Mouse (Mus musculus) kidney, postnatal 25 days (tissue): Measurements from ENCODE around the gene Hs3st3a1.

Experiments used
- DNase-seq, 2 experiments: peaks; one replicate each; pipeline ENCODE4 v3.0.0; 2021; ENCODE audit warnings: mixed read lengths in 2 of 2

Gene Hs3st3a1

GRCm38 (mm10) chr11:64434611-64435545, at the start of gene Hs3st3a1:
Gene Hs3st3a1 (plus strand): TSS chr11:64435332.
- peak; percentile 63 to 86 for DNase-seq

GRCm38 (mm10) chr11:64386333-64386732, 48.8 kb upstream of the Hs3st3a1 start:
- no peak for DNase-seq

DNA sequence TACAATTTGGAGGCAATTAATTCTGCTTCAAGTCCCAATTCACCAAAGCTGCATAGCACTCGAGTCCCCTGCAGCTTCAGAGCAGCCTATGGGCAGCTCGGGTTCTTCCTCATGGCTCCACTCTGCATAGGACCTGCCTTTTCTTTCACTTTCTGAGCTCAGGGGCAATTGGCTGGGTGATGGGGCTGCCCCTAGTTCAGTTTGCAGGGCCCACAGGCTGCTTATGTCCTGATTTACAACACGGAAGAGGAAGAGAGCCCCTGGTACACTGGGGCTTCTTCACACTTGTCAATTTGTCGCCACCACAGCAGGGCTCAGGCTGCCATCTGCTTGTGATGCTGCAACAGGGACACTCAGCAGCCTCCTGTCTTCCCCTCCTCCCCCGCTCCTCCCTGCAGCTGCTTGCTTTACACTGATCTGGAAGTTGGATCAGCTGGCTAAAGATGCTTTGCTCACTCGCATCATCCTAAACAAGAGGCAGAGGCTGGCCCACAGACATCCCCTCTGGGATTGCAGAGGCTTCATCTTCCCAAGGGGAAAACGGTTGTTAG, 38.7 kb upstream of the Hs3st3a1 start:
- no peak for DNase-seq

DNA sequence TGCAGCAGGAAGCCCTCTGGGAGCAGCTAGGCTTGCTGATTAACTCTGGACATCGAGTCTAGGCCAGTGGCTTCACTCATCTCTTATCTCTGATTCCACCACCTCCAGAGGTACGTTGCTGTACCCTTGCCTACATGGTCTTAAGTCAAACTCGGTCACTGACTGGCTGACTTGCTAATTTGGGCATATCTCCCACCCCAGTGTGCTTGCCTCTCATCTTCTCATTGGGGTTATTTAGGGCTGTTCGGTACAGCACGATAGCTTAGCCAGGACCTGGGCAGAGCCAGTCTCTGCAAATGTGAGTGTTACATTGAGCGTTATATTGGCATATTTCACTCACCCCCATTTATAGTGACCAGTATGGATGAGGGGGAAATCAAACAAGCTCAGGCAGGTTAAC, 38.2 kb upstream of the Hs3st3a1 start:
- no peak for DNase-seq

DNA sequence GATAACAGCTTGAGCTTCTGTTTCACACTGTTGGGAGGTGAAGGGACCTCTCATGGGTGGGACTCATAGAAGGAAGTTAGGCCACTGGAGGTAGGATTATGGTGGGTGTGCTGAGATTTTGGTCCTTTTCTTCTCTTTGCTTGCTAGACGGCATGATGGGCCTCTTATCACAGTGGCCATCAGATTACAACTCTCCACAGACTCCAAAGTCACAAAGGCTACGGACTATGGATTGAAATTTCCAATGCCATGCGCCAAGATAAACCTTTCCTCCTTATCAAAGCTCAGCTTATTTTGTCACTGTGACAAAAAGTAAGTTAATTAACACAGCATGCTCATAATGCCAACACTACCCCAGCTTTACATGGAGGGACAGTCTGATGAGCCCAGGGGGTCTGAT, 37.5 kb upstream of the Hs3st3a1 start:
- no peak for DNase-seq

- DNase-seq, result no peak
Observed at GRCm38 (mm10) chr11:64400534-64401093, 34.5 kb upstream of the Hs3st3a1 start.

GRCm38 (mm10) chr11:64418969-64419368, 16.2 kb upstream of the Hs3st3a1 start:
- no peak for DNase-seq

DNA sequence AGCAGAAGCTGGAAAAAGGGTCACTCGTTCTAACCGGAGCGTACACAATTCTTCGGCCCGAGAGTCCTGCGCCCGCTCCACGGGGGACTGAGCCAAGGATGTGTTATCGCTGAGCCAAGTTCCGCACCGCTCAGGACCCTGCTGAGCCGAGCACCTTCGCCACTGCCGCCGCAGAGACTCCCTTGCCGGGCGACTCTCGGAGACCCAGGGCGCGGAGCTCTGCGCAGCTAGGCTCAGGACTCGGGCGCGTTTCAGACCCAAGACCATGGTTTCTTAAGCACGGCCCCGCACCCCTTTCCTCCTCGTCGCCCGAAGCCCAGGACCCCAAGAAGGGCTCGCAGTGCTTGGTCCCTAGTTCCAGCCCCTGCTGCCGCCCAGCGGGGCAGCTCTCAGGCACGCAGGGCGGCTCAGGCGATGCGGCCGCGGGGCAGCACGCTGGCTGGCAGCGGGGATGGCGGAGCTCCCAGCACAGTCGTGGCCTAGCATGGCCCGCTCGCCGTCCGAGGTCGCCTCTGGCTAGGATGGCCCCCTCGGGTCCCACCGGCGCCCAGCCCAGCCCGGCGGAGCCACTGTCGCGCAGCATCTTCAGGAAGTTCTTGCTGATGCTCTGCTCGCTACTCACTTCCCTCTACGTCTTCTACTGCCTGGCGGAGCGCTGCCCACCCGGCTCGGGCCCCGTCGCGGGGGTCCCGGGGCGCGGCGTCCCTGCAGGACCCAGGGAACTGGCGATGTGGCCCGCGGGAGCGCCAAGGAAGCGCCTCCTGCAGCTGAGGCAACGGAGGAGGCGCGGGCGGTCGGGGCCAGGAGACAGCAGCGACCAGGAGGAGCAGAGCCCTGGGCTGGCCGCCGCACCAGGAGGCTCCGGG, 647 bp downstream of the Hs3st3a1 start:
- peak; percentile 9 to 49 for DNase-seq

GRCm38 (mm10) chr11:64436412-64436727, 1.2 kb downstream of the Hs3st3a1 start, which contains the start of gene F930015N05Rik:
Gene F930015N05Rik (minus strand): TSS chr11:64436653.
- no peak for DNase-seq

DNA sequence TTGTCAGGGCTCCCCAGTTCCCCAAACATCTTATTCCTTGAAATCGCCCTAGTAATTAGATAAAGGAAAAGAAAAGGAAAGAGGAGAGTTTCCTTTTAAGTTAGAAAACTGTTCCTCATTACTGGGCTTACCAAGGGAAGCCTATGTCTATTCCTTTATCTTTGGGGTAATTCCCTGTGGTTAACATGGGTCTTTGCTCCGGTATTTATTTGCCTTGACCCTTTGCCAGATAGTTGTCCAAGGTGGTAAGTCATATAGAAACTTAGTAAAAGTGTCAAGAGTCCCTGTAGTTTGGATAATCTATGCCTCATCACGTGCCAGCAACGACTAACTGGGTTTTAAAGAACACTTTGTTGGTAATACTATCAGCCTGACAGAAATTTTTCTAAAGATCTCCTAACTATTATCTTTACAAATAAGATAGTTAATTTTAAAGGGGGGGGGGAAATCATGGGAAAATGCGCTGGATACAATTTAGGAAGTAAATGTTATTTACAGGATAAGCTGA, 1.7 kb downstream of the Hs3st3a1 start:
- no peak for DNase-seq

GRCm38 (mm10) chr11:64437721-64438120, 2.6 kb downstream of the Hs3st3a1 start:
- DNase-seq, result no peak

DNA sequence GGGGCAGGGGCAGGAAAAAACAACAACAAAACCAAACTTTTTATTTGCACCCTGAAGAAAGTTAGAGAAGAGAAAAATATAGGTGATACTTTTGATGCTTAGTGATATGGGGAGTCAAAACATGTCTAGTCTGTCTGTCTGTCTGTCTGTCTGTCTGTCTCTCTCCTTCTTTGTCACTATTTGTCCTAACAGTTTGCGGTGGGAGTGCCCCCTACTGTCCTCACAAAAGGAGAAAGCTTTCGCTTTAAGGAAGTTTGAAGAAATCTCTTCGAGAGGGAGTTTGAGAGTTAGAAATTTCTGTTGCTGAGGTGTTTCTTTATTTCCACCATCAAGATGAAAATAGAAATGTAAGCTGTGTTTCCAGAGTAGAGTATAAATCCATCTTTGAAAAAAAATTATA, 3.8 kb downstream of the Hs3st3a1 start:
- DNase-seq, result no peak

DNA sequence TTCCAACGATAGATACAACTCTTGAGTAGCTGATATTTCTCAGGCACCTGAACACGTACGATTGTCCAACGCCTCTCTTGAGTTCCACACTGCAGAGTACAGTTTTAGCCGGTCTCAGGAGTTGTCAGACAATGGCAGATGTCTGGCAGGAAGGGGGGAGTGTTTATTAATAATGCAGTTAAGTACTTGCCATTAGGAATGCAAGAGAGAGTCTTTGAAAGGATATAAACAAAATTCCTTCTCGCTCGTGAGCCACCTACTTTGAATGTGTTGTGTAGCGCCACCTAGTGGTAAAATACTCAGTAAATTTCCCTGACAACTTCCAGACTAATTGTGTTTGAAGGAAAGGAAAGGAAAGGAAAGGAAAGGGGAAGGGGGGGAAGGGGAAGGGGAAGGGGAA, 7.0 kb downstream of the Hs3st3a1 start:
- peak in 1 of 2 experiments; percentile 52 for DNase-seq

DNA sequence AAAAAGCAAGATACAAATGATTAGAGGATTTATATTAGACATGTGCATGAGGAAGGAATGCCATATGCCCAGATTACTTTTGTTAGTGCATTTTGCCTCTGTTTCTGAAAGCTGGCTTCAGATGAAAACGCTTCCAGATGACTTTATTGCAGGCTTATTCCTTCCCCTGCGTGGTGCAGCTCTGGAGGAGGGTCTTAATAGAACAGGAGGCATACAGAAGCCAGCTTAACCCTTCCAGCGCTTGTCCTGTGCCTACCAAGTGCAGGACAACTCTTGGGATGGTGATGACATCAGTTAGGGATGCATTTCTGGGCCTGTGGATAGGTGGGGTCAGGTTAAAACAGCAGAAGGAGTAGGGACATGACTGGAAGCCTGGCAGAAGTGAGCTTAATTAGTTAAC, 7.6 kb downstream of the Hs3st3a1 start:
- no peak for DNase-seq

GRCm38 (mm10) chr11:64445227-64445626, 10.1 kb downstream of the Hs3st3a1 start:
- DNase-seq, result no peak

DNA sequence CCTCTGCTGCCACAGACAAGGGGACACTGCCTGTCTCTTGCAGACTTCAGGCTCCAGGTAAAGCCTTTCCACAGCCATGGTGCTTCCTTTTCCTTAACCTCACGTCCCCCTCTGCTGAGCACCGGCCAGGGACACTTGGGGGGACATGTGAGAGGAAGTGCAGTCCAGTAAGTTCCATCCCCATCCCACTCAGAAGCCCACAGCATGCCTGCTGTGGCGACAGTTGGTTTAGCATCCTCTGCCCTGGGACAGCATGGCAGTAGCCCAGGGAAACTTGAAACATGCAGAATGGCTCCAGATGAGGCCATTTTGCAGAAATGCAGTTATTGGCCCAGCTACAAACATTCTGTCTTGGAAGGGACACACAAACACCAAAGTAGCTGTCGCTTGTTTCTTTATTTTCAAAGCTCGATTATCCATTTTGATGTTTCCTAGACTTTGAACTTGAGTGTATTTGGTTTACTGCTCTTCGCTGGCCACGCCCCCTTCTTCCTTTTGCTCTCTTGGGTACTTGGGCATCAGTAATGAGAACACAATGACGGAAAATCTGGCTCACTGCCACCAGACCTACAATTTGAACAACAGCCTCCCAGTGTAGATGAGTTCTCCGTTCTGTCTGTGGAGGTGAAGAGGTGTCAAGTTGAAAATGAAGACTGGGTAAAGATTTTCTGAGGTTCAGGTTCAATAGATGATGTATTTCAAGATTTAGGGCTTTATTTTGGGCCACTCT, 13.6 kb downstream of the Hs3st3a1 start:
- peak in 1 of 2 experiments; percentile 14 for DNase-seq

DNA sequence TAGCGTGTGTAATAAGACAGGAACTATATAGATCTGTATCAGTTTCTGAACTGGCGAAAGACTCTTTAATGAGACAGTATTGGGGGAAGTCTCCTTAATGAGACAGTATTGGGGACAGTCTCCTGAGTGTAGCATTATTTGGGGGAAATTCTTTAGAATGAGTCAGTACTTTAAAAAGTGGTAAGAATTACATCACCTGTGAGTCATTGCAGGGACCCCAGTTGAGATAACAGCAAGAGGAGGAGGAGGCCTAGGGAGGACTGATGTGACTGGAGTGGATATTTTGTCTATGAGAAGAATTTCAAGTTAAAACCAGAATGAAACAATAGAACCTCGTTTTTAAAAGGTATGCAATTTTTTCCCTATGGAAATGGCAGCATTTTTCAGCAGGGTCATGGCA, 26.6 kb downstream of the Hs3st3a1 start:
- DNase-seq, result no peak

GRCm38 (mm10) chr11:64468737-64469136, 33.6 kb downstream of the Hs3st3a1 start:
- no peak for DNase-seq

- no peak for DNase-seq
Observed at GRCm38 (mm10) chr11:64470689-64471088, 35.6 kb downstream of the Hs3st3a1 start.

DNA sequence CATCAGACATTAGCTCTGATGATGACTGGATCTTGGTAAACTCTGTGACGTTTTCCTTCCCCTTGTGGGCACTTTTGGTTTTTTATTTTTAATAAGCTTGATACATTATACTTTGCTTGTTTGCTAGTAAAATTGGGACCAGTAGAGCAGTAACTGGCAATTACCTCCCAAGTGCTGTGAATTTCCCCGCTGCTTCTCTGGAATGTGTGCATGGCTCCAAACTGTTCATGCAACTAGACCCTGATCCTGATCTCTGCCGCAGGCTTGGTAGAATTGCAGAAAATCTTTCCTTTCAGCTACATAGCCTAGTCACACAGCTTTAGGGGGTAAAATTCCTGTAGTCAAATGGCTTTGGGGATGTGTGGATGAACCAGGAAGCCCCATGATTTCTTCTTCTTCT, 38.5 kb downstream of the Hs3st3a1 start:
- no peak for DNase-seq

DNA sequence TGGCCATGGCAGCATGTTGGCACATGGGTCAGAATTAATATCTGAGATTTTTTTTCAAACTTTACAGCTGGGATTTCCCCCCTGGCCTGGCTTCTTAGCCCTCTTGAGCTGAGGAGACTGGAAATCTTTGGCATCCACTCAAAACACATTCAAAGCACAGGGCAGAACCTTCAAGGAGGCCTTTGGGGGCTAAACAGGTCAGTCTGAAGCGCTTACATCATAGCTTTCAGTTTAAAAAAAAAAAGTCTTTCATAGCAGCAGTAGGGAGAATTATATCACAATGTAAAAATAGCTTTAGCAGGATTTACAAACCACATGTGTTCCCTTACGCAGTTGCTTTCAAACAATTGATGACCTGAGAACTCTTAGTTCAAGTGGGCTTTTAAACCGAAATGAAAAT, 46.3 kb downstream of the Hs3st3a1 start:
- no peak for DNase-seq
